Mouse (Mus musculus) embryonic stem cell, embryonic (primary cell): ENCODE measurements around the gene Pak4.

Experiments used
- CTCF ChIA-PET, 4 experiments: fragments of 300-600 bp in 2 of 4; fragments of 350-600 bp in 2 of 4; sonication (Branson Sonifier 250); formaldehyde crosslinking; loops; one replicate each; lab custom pipeline; 2022; ENCODE audit warnings: inconsistent platforms in 2 of 4; lab: Charles Lee
- POLR2A ChIA-PET, 4 experiments: fragments of 300-600 bp in 2 of 4; fragments of 350-600 bp in 2 of 4; sonication (Branson Sonifier 250); formaldehyde crosslinking; loops; one replicate each; lab custom pipeline; 2022; ENCODE audit warnings: antibody characterized with exemption in 4 of 4, inconsistent platforms in 1 of 4; lab: Charles Lee

Gene Pak4

GRCm38 (mm10) chr7:28597642-28598446 is at the start of gene Pak4, which contains the start of gene Samd4b:
Gene Pak4, minus strand, starts transcription at chr7:28598185.
Gene Samd4b, minus strand, starts transcription at chr7:28598144.
- ChIA-PET CTCF (interaction anchor here (0.5 to 3.9 kb wide), 28 partner anchors 10 to 390 kb away, joined by 3 to 31 read pairs (median 4); partner anchors contain the start of gene Gmfg (in 2 of the 4)), POLR2A (interaction anchor here in 3 of 4 experiments (0.5 to 12.6 kb wide), 80 partner anchors 10 to 704 kb away, joined by 3 to 318 read pairs (median 4); partner anchors contain the start of genes Gmfg (in 3 of the 3), Fbxo17 (in 2 of the 3), Acp7 (in 1 of the 3) and Med29 (in 1 of the 3))

- CTCF ChIA-PET: interaction anchor here (0.5 to 2.1 kb wide), 18 partner anchors 9 to 659 kb away, joined by 3 to 10 read pairs (median 4); partner anchors contain the start of gene Gmfg (in 1 of the 4)
- POLR2A ChIA-PET: interaction anchor here in 3 of 4 experiments (0.6 to 3.5 kb wide), 26 partner anchors 9 to 1866 kb away, joined by 3 to 13 read pairs (median 4); partner anchors contain the start of genes Fbxo27 (in 2 of the 3), Fbxo17 (in 1 of the 3), Med29 (in 1 of the 3) and Mrps12 (in 1 of the 3)
Measured at GRCm38 (mm10) chr7:28647016-28647415, 49.0 kb upstream of the Pak4 start.

GRCm38 (mm10) chr7:28645947-28646475 is 48.0 kb upstream of the Pak4 start:
- CTCF ChIA-PET: interaction anchor here in 3 of 4 experiments (0.6 to 2.1 kb wide), 10 partner anchors 14 to 209 kb away, joined by 3 to 10 read pairs (median 4); partner anchors contain the start of gene Gmfg (in 1 of the 3)

GRCm38 (mm10) chr7:28645366-28645765 is 47.4 kb upstream of the Pak4 start:
- CTCF ChIA-PET: interaction anchor here in 2 of 4 experiments (0.6 to 1.1 kb wide), 3 partner anchors 25 to 31 kb away, joined by 3 to 8 read pairs (median 3); no protein-coding TSS in a partner anchor
- POLR2A ChIA-PET: interaction anchor here (0.6 to 3.5 kb wide), 22 partner anchors 9 to 199 kb away, joined by 3 to 13 read pairs (median 3); partner anchors contain the start of genes Fbxo17 (in 1 of the 4) and Fbxo27 (in 1 of the 4)

More at GRCm38 (mm10) chr7:28645947-28646475, 48.0 kb upstream of the Pak4 start:
- POLR2A ChIA-PET: interaction anchor here in 3 of 4 experiments (0.5 to 3.5 kb wide), 28 partner anchors 8 to 264 kb away, joined by 3 to 13 read pairs (median 4); partner anchors contain the start of genes Fbxo17 (in 1 of the 3), Fbxo27 (in 1 of the 3), Med29 (in 1 of the 3) and Paf1 (in 1 of the 3)

GRCm38 (mm10) chr7:28641546-28641945 is 43.6 kb upstream of the Pak4 start:
- ChIA-PET CTCF (interaction anchor here in 2 of 4 experiments (0.8 to 1.1 kb wide), 3 partner anchors 22 to 195 kb away, joined by 3 to 4 read pairs (median 4); no protein-coding TSS in a partner anchor), POLR2A (interaction anchor here in 3 of 4 experiments (0.6 to 2.5 kb wide), 6 partner anchors 8 to 401 kb away, joined by 3 to 8 read pairs (median 5); partner anchors contain the start of gene Acp7 (in 1 of the 3))

- ChIA-PET CTCF (interaction anchor here in 2 of 4 experiments (1.2 to 1.8 kb wide), 3 partner anchors 28 to 38 kb away, joined by 3 to 6 read pairs (median 4); no protein-coding TSS in a partner anchor), POLR2A (interaction anchor here in 3 of 4 experiments (0.7 to 3.4 kb wide), 27 partner anchors 9 to 258 kb away, joined by 3 to 14 read pairs (median 3); partner anchors contain the start of genes Ccer2 (in 1 of the 3), Fbxo27 (in 1 of the 3) and Sirt2 (in 1 of the 3))
Measured at GRCm38 (mm10) chr7:28637511-28637910, 39.5 kb upstream of the Pak4 start.

GRCm38 (mm10) chr7:28634128-28634527 is 36.1 kb upstream of the Pak4 start:
- POLR2A ChIA-PET: interaction anchor here in 2 of 4 experiments (0.6 to 2.0 kb wide), 5 partner anchors 9 to 275 kb away, joined by 3 to 5 read pairs (median 4); no protein-coding TSS in a partner anchor
- CTCF ChIA-PET: interaction anchor here in 2 of 4 experiments (0.6 to 1.0 kb wide), 2 partner anchors 31 to 1420 kb away, joined by 3 to 4 read pairs; no protein-coding TSS in a partner anchor

- POLR2A ChIA-PET: interaction anchor here (0.5 to 2.4 kb wide), 23 partner anchors 8 to 453 kb away, joined by 3 to 10 read pairs (median 4); partner anchors contain the start of genes Fbxo17 (in 1 of the 4), Fbxo27 (in 1 of the 4), Med29 (in 1 of the 4) and Paf1 (in 1 of the 4)
- CTCF ChIA-PET: interaction anchor here in 3 of 4 experiments (0.6 to 2.6 kb wide), 3 partner anchors 45 to 412 kb away, joined by 3 to 8 read pairs (median 3); no protein-coding TSS in a partner anchor
Measured at GRCm38 (mm10) chr7:28631073-28631472, 33.1 kb upstream of the Pak4 start, which contains the start of gene Acp7. Gene Acp7, minus strand, starts transcription at chr7:28631332.

- CTCF ChIA-PET: interaction anchor here in 2 of 4 experiments (0.7 to 1.6 kb wide), 4 partner anchors 23 to 133 kb away, joined by 3 to 6 read pairs (median 4); no protein-coding TSS in a partner anchor
Measured at GRCm38 (mm10) chr7:28624791-28625190, 26.8 kb upstream of the Pak4 start.

GRCm38 (mm10) chr7:28619098-28619715 is 21.2 kb upstream of the Pak4 start:
- ChIA-PET POLR2A (interaction anchor here in 2 of 4 experiments (0.6 to 2.7 kb wide), 9 partner anchors 11 to 268 kb away, joined by 3 to 10 read pairs (median 3); partner anchors contain the start of genes Acp7 (in 1 of the 2), Mrps12 (in 1 of the 2), Pak4 (in 1 of the 2) and Samd4b (in 1 of the 2)), CTCF (interaction anchor here in 1 of 4 experiments (0.6 kb wide), 1 partner anchor 30 kb away, joined by 3 read pairs; no protein-coding TSS in a partner anchor)

More at GRCm38 (mm10) chr7:28624791-28625190, 26.8 kb upstream of the Pak4 start:
- POLR2A ChIA-PET: interaction anchor here in 3 of 4 experiments (0.5 to 1.8 kb wide), 35 partner anchors 8 to 883 kb away, joined by 3 to 8 read pairs (median 3); partner anchors contain the start of genes Med29 (in 1 of the 3), Paf1 (in 1 of the 3), Pak4 (in 1 of the 3) and Samd4b (in 1 of the 3)

- CTCF ChIA-PET: interaction anchor here in 2 of 4 experiments (0.7 to 1.4 kb wide), 4 partner anchors 45 to 169 kb away, joined by 3 to 5 read pairs (median 3); partner anchors contain the start of gene Gmfg (in 1 of the 2)
- POLR2A ChIA-PET: interaction anchor here in 3 of 4 experiments (0.5 to 1.7 kb wide), 10 partner anchors 9 to 385 kb away, joined by 3 to 6 read pairs (median 4); partner anchors contain the start of gene Ifnl2 (in 1 of the 3)
Measured at GRCm38 (mm10) chr7:28605951-28606350, 8.0 kb upstream of the Pak4 start.

- ChIA-PET CTCF (interaction anchor here in 1 of 4 experiments (1.3 to 1.8 kb wide), 2 partner anchors 116 to 138 kb away, joined by 3 to 4 read pairs; partner anchors contain the start of genes Mrps12 and Sars2), POLR2A (interaction anchor here in 1 of 4 experiments (0.9 to 12.6 kb wide), 2 partner anchors 29 to 181 kb away, joined by 3 to 185 read pairs; no protein-coding TSS in a partner anchor)
Measured at GRCm38 (mm10) chr7:28603788-28604187, 5.8 kb upstream of the Pak4 start.

GRCm38 (mm10) chr7:28603136-28603535 is 5.2 kb upstream of the Pak4 start:
- ChIA-PET POLR2A (interaction anchor here in 2 of 4 experiments (0.6 to 12.6 kb wide), 3 partner anchors 28 to 253 kb away, joined by 3 to 185 read pairs (median 3); partner anchors contain the start of gene Rps16 (in 1 of the 2)), CTCF (interaction anchor here in 2 of 4 experiments (1.3 to 2.7 kb wide), 3 partner anchors 115 to 165 kb away, joined by 3 to 10 read pairs (median 4); partner anchors contain the start of genes Gmfg (in 1 of the 2), Mrps12 (in 1 of the 2) and Sars2 (in 1 of the 2))

GRCm38 (mm10) chr7:28601668-28602067 is 3.7 kb upstream of the Pak4 start:
- CTCF ChIA-PET: interaction anchor here (0.6 to 2.7 kb wide), 27 partner anchors 23 to 311 kb away, joined by 3 to 22 read pairs (median 4); partner anchors contain the start of genes Gmfg (in 3 of the 4), Med29 (in 1 of the 4), Paf1 (in 1 of the 4) and Selenov (in 1 of the 4)

GRCm38 (mm10) chr7:28601029-28601428 is 3.0 kb upstream of the Pak4 start:
- CTCF ChIA-PET: interaction anchor here (0.6 to 2.7 kb wide), 26 partner anchors 22 to 310 kb away, joined by 3 to 22 read pairs (median 4); partner anchors contain the start of genes Gmfg (in 3 of the 4), Med29 (in 1 of the 4), Paf1 (in 1 of the 4) and Selenov (in 1 of the 4)
- POLR2A ChIA-PET: interaction anchor here in 3 of 4 experiments (0.6 to 12.6 kb wide), 13 partner anchors 15 to 309 kb away, joined by 3 to 185 read pairs (median 3); partner anchors contain the start of genes Gmfg (in 2 of the 3) and Rps16 (in 1 of the 3)

More at GRCm38 (mm10) chr7:28601668-28602067, 3.7 kb upstream of the Pak4 start:
- POLR2A ChIA-PET: interaction anchor here (0.6 to 12.6 kb wide), 12 partner anchors 14 to 309 kb away, joined by 3 to 185 read pairs (median 4); partner anchors contain the start of gene Gmfg (in 3 of the 4)
